Mouse (Mus musculus): ENCODE results near the gene Tpst2. TPM values are rescaled to one million over a fixed set of nuclear protein-coding genes. Genes with fewer than 3 reads are reported as not detected.
A peak's percentile ranks its signal among the peaks of the same experiment; 100 is the strongest.

Gene Tpst2
- polyA plus RNA-seq, 1 experiment from 2014 or later: 52.0 TPM

GRCm38 (mm10) chr5:112320936-112321335 lies 44.4 kb downstream of the Tpst2 start:
- H3K4me1 ChIP-seq: peaks cover 15% of the 10 kb centered on the region; the same call in 1 of the 2 replicates
- H3K9me3 ChIP-seq (replicated peaks): no peaks in the 10 kb centered on the region
- H3K27me3 ChIP-seq: no peaks in the 10 kb centered on the region
- 0 out of 2 replicates have a peak, but pooled peaks cover 9% of the 10 kb centered on the region for H3K36me3 ChIP-seq
- H3K4me3 ChIP-seq (replicated peaks): no peak overlapping the region
- no peak for ATAC-seq (ENCODE audit: insufficient number of reproducible peaks, low FRiP score, low TSS enrichment, low read depth)
- no peak overlapping the region for H3K27ac ChIP-seq (replicated peaks)
- no peak overlapping the region for H3K4me2 ChIP-seq (replicated peaks)
- no peak overlapping the region for H3K9ac ChIP-seq
- WGBS: 40% methylated on average over 6 of the region's 6 CpGs

GRCm38 (mm10) chr5:112321376-112321775 lies 44.9 kb downstream of the Tpst2 start:
- H3K4me1 ChIP-seq: peaks cover 15% of the 10 kb centered on the region; the same call in 1 of the 2 replicates
- WGBS: 73% methylated on average over 4 of the region's 4 CpGs

DNA sequence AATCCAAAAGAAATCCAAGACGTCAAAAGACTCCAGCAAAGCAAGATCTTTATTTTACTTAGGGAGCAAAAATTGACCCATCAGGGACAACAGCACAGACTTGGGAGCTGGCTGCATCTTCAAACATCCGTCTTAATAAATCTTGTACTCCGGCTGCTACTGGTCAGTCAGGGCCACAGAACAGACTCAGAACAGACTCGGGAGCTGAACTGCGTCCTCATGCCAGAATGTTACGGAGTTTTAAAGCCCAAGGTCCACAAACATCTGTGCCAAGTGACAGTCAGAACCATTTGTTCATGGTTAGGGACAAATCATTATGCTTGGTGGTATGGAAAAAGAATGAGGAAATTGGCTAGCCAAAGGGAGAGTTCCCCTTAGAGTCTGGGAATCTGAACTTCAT lies 46.8 kb downstream of the Tpst2 start:
- Histone ChIP-seq H3K4me3 (replicated peaks) (no peak overlapping the region), H3K4me1 (peaks cover 30% of the 10 kb centered on the region), H3K27me3 (no peaks in the 10 kb centered on the region), H3K4me2 (replicated peaks) (no peak overlapping the region), H3K27ac (replicated peaks) (no peak overlapping the region), H3K9ac (no peak overlapping the region), H3K9me3 (replicated peaks) (no peaks in the 10 kb centered on the region), H3K36me3 (peaks cover 8% of the 10 kb centered on the region; the same call in 1 of the 2 replicates)
- 81% methylated on average over 6 of the region's 6 CpGs for WGBS
- no peak for ATAC-seq (ENCODE audit: insufficient number of reproducible peaks, low FRiP score, low TSS enrichment, low read depth)

More at GRCm38 (mm10) chr5:112321376-112321775, 44.9 kb downstream of the Tpst2 start:
- H3K9me3 ChIP-seq (replicated peaks): no peaks in the 10 kb centered on the region
- no peak for ATAC-seq (ENCODE audit: insufficient number of reproducible peaks, low FRiP score, low TSS enrichment, low read depth)
- no peaks in the 10 kb centered on the region for H3K27me3 ChIP-seq
- 0 out of 2 replicates have a peak, but pooled peaks cover 4% of the 10 kb centered on the region for H3K36me3 ChIP-seq
- no peak overlapping the region for H3K9ac ChIP-seq
- no peak overlapping the region for H3K4me2 ChIP-seq (replicated peaks)
- H3K4me3 ChIP-seq (replicated peaks): no peak overlapping the region
- H3K27ac ChIP-seq (replicated peaks): no peak overlapping the region

DNA sequence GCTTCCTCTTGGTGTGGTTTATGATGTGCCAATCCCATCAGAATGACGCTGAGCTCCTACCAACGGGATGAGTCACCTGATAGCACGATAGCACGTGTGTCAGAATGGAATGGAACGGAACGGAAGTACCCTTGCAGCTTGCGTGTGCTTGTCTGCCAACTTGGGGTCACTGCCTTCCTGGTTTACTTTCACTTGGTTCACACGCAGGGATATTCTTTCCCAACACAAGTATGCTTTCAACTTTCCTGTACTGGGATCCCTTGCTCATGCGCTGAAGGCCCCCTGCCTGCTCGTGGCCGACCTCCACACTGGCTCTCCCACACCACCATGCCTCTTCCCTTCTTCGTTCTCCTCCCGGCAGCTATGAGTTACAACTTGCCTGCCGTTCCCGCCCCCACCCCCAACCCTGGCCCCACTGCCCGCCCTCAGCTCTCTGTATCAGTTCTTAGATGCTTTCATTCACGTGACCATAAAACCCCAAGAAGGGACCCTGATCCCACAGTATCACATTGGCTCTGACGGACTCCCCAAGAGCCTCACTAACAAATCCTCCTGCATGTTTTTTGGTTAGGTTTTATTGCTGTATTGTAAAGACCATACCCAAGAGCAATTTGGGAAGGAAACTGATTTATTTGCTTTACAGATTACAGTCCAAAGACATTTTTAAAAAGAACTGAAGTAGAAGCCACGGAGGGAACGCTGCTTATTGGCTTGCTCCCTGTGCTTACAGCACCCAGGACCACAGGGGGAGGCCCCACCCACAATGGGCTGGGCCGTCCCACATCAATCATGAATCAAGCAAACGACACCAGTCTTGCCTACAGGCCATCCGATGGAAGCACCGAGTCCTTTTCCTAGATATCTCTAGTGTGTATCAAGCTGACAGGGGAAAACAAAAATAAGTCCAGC lies 48.4 kb downstream of the Tpst2 start:
- H3K9me3 ChIP-seq (replicated peaks): no peaks in the 10 kb centered on the region
- ATAC-seq (ENCODE audit: insufficient number of reproducible peaks, low FRiP score, low TSS enrichment, low read depth): no peak
- peak overlapping the region; percentile 94 for H3K4me3 ChIP-seq (replicated peaks)
- peaks cover 24% of the 10 kb centered on the region for H3K36me3 ChIP-seq
- peaks cover 30% of the 10 kb centered on the region for H3K4me1 ChIP-seq
- H3K27me3 ChIP-seq: no peaks in the 10 kb centered on the region
- H3K4me2 ChIP-seq (replicated peaks): peak overlapping the region; percentile 65
- 22% methylated on average over 24 of the region's 24 CpGs for WGBS
- no peak overlapping the region for H3K9ac ChIP-seq
- H3K27ac ChIP-seq (replicated peaks): peak overlapping the region; percentile 80

DNA sequence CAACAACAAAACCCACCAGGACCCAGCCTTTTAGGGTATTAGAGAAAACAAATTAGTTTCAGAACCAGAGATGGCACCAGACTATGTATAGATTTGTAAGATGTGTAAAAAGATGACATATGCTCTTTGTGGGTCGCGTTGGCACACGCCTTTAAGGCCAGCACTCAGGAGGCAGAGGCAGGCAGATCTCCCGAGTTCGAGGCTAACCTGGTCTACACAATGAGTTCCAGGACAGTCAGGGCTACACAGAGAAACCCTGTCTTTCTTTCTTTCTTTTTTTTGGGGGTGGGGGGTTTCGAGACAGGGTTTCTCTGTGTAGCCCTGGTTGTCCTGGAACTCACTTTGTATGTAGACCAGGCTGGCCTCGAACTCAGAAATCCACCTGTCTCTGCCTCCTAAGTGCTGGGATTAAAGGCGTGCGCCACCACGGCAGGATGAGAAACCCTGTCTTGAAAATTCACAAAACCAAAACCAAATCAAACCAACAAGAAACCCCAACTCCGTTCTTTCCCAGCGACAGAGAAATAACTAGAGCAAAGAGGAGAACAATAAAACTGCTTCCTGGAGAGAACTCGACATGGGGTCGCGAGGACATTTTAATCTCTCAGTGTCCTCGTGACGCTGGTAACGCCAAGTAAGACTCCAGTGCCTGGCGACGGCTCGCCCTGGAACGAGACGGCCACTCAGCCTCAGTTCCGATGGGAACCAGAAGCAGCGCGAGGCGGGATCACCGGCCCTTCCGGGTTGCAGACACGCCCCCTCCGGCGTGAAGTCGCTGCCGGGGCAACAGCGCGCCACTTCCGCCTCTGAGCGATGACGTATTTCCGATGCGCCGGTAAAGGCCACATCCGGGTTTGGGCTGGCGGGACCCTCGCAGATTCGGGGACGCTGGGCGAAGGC lies 49.3 kb downstream of the Tpst2 start, which contains the start of gene Tfip11:
Gene Tfip11, plus strand, starts transcription at position 813 of the 900 bp plus-strand sequence.
- Histone ChIP-seq H3K9ac (peak within 1 kb of the TSS; percentile 75), H3K36me3 (peaks cover 33% of the 10 kb centered on the region), H3K4me1 (peaks cover 30% of the 10 kb centered on the region), H3K4me3 (replicated peaks) (peak within 1 kb of the TSS; percentile 94), H3K9me3 (replicated peaks) (no peaks in the 10 kb centered on the region), H3K4me2 (replicated peaks) (peak within 1 kb of the TSS; percentile 65), H3K27me3 (no peaks in the 10 kb centered on the region), H3K27ac (replicated peaks) (peak within 1 kb of the TSS; percentile 80)
- 7% methylated on average over 48 of the region's 48 CpGs for WGBS
- peak; percentile 82 for ATAC-seq (ENCODE audit: insufficient number of reproducible peaks, low FRiP score, low TSS enrichment, low read depth)

GRCm38 (mm10) chr5:112326446-112327009 lies 50.0 kb downstream of the Tpst2 start:
- 2% methylated on average over 32 of the region's 33 CpGs for WGBS
- H3K36me3 ChIP-seq: peaks cover 40% of the 10 kb centered on the region

GRCm38 (mm10) chr5:112327854-112328253 lies 51.4 kb downstream of the Tpst2 start:
- Histone ChIP-seq H3K36me3 (peaks cover 53% of the 10 kb centered on the region), H3K4me3 (replicated peaks) (no peak overlapping the region), H3K27me3 (no peaks in the 10 kb centered on the region), H3K9me3 (replicated peaks) (no peaks in the 10 kb centered on the region), H3K4me1 (peaks cover 30% of the 10 kb centered on the region), H3K27ac (replicated peaks) (no peak overlapping the region), H3K9ac (no peak overlapping the region), H3K4me2 (replicated peaks) (no peak overlapping the region)
- 92% methylated on average over 15 of the region's 15 CpGs for WGBS
- no peak for ATAC-seq (ENCODE audit: insufficient number of reproducible peaks, low FRiP score, low TSS enrichment, low read depth)

More at GRCm38 (mm10) chr5:112326446-112327009, 50.0 kb downstream of the Tpst2 start:
- Histone ChIP-seq H3K4me3 (replicated peaks) (peak overlapping the region; percentile 94), H3K4me1 (peaks cover 30% of the 10 kb centered on the region), H3K4me2 (replicated peaks) (peak overlapping the region; percentile 65), H3K27ac (replicated peaks) (peak overlapping the region; percentile 80; the same call in 1 of the 2 replicates), H3K27me3 (no peaks in the 10 kb centered on the region), H3K9ac (peak overlapping the region; percentile 75), H3K9me3 (replicated peaks) (no peaks in the 10 kb centered on the region)
- ATAC-seq (ENCODE audit: insufficient number of reproducible peaks, low FRiP score, low TSS enrichment, low read depth): 0 out of 2 replicates have a peak, but pooled peaks have one; percentile 7

- peaks cover 23% of the 10 kb centered on the region for H3K4me1 ChIP-seq
- H3K36me3 ChIP-seq: peaks cover 75% of the 10 kb centered on the region
- no peak overlapping the region for H3K4me3 ChIP-seq (replicated peaks)
- no peak for ATAC-seq (ENCODE audit: insufficient number of reproducible peaks, low FRiP score, low TSS enrichment, low read depth)
- H3K27me3 ChIP-seq: no peaks in the 10 kb centered on the region
- no peak overlapping the region for H3K4me2 ChIP-seq (replicated peaks)
- no peak overlapping the region for H3K27ac ChIP-seq (replicated peaks)
- 91% methylated on average over 14 of the region's 14 CpGs for WGBS
- H3K9ac ChIP-seq: no peak overlapping the region
- no peaks in the 10 kb centered on the region for H3K9me3 ChIP-seq (replicated peaks)
These were observed 53.5 kb downstream of the Tpst2 start for GRCm38 (mm10) chr5:112329805-112330564.

DNA sequence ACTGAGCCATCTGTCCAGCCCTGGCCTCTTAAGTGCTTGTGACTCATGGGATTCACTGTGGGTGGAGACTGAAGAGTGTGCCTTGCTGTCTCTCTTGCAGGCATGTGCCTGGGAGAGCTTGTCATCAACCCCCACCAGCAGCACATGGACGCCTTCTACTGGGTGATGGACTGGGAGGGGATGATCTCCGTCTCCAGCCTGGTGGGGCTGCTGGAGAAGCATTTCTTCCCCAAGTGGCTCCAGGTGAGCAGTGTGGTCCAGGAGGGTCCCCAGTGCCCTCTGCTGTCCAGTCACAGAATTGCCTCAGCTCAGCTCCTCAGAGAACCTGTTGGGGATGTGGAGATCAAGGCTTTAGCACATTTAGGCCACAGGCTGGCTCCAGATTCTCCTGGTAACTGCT lies 59.0 kb downstream of the Tpst2 start:
- H3K27me3 ChIP-seq: no peaks in the 10 kb centered on the region
- no peaks in the 10 kb centered on the region for H3K4me1 ChIP-seq
- no peaks in the 10 kb centered on the region for H3K9me3 ChIP-seq (replicated peaks)
- ATAC-seq (ENCODE audit: insufficient number of reproducible peaks, low FRiP score, low TSS enrichment, low read depth): no peak
- WGBS: 24% methylated on average over 2 of the region's 2 CpGs
- H3K4me2 ChIP-seq (replicated peaks): no peak overlapping the region
- H3K9ac ChIP-seq: no peak overlapping the region
- H3K27ac ChIP-seq (replicated peaks): no peak overlapping the region
- H3K4me3 ChIP-seq (replicated peaks): no peak overlapping the region
- H3K36me3 ChIP-seq: peaks cover 87% of the 10 kb centered on the region

GRCm38 (mm10) chr5:112337004-112337403 lies 60.5 kb downstream of the Tpst2 start:
- WGBS: 93% methylated on average over 22 of the region's 22 CpGs
- Histone ChIP-seq H3K9ac (no peak overlapping the region), H3K4me2 (replicated peaks) (no peak overlapping the region), H3K4me1 (peaks cover 8% of the 10 kb centered on the region), H3K27me3 (no peaks in the 10 kb centered on the region), H3K36me3 (peaks cover 72% of the 10 kb centered on the region), H3K4me3 (replicated peaks) (no peak overlapping the region), H3K9me3 (replicated peaks) (no peaks in the 10 kb centered on the region), H3K27ac (replicated peaks) (no peak overlapping the region)
- ATAC-seq (ENCODE audit: insufficient number of reproducible peaks, low FRiP score, low TSS enrichment, low read depth): no peak

Data from embryonic facial prominence, embryonic 15.5 days (tissue).